Mouse (Mus musculus) embryonic fibroblast, embryonic 13.5 days (primary cell): ENCODE measurements at regions not wholly inside any gene's neighbourhood (a gene's known extent, or its start where the extent isn't known, plus 50 kb on each side); places are given as distances from the start of the nearest gene placed in this dataset.

Experiments
- CTCF ChIP-seq: IDR thresholded peaks from 2 replicates; pipeline ENCODE4 v1.5.1; 2011; ENCODE audit warnings: mild to moderate bottlenecking, control low read depth, low read length, moderate library complexity, borderline replicate concordance; ENCODE audit not compliant: insufficient read depth
- POLR2A ChIP-seq: IDR thresholded peaks from 2 replicates; pipeline ENCODE4 v1.6.1; 2011; ENCODE audit warnings: low read depth, mild to moderate bottlenecking, control low read depth, low read length, moderate library complexity

DNA sequence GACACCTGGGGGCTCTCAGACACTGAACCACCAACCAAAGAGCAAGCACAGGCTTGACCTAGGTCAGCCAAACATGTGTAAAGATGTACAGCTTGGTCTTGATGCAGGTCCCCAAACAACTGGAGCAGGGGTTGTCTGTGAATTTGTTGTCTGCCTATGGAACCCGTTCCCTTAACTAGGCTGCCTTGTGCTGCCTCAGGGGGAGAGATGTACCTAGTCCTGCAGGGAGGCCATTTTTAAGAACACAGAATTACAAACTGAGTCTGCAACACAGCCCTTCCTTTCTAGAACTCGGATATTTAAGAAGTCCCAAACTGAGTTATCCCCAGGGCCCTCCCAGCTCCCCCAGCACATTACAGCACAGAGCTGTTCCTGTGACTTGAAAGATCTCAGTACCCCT lies 57.5 kb upstream of the Lama4 start:
- TF ChIP-seq CTCF, result no peak
- TF ChIP-seq POLR2A, result no peak
